Mouse (Mus musculus) adrenal gland, postnatal 14 days (tissue): Measurements from ENCODE around the gene Arl15. TPM values are rescaled to one million over a fixed set of nuclear protein-coding genes. Genes with fewer than 3 reads are reported as not detected.
A peak's percentile ranks its signal among the peaks of the same experiment; 100 is the strongest.

Experiments
- DNase-seq: peaks from one replicate; pipeline ENCODE4 v3.0.0; 2021; ENCODE audit warnings: mixed read lengths
- total RNA-seq: library from RNA; stranded (reverse); gene quantifications from 2 replicates; pipeline ENCODE4 v1.2.3, GENCODE M21; 2021

The Arl15 gene
- total RNA-seq, 1 experiment from 2014 or later, result 24.6 TPM

- DNase-seq, result peak; percentile 16
Measured at GRCm38 (mm10) chr13:113844717-113845116, 50.4 kb downstream of the Arl15 start.

DNA sequence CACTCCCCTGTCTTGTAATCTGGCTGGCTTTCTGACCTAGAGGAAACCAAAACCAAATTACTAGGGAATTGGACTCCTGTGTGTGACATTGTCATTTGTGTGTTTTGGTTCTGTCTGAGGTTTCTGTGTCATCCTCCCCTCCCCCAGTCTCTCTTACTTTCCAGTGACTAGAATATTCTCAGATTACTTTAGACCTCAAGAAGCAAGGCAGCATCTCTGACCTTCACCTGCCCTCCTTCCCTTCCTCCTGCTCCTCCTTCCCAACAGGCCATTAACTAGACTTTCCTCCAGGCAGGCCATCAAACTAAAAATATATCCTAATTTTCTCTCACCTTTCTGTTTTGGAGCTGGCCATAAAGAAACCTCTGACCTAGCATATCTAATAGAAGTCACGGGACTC lies 50.9 kb downstream of the Arl15 start:
- DNase-seq, result no peak

DNA sequence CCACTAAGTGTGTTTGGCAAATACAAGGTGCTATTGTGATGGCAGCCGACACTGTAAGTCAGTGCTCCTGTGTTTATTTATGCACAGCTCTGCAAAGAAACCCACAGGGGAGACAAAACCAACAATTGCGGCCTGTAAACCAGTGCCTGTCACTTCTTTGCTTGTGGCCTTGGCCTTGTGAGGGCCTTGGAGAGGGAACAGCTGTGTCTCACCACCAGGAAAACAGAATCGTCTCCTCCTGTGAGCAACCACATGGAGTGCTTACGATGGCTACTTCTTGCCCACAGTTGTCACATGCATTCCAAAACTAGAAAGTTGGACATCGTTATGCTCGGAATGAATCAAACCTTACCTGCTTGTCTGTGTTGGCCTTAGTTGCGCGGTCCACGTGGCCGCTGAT lies 52.1 kb downstream of the Arl15 start:
- DNase-seq, result peak; percentile 46

- peak; percentile 50 for DNase-seq
Measured at GRCm38 (mm10) chr13:113850431-113851034, 56.2 kb downstream of the Arl15 start.

DNA sequence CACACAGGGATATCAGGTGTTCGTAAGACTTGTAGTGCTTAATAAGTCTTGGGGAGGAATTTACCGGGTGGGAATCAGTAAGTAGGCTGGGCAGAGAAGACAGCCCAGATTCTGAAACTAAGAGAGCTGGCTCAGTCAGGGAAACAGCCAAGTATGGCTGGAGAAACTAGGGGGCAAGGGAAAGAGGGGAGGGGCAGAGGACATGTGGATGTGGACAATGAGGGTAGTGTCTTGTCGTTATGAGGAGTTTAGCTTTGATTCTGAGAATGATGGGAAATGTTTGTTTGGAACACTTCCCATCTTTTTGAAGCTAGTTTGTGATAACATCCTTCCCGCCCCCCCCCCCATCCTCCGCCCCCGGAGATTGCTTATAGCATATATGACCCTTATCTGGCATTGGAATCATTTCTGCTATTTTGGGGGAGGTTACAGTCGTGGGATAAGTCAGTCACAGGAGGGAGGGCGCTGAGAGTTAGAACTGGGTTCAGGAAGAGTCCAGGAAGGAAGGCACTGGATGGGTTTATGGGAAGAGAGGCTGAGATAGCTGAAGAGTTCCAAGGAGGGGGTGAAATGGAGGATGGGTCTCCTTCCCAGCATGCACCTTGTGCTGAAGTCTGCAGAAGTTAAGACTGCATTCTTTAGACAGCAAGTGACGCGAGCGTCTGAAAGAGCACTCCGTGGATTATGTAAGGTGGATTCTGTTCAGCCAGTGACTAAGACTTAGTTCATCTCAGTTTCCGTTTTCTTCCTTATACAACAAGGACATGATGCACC lies 57.5 kb downstream of the Arl15 start:
- no peak for DNase-seq

DNA sequence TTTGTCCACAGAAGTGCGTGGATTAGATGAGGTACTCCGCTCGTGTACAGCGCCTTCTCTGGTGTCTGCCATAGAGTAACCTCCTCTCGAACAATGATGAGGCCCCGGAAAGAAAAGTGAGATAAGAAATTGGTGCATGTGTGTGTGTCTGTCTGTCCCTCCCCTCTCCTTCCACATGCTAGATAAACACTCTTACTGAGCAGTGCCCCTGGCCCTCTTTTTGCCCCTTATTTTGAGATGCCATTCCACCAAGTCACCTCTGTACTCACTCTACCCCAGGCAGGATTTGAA lies 58.0 kb downstream of the Arl15 start:
- DNase-seq, result no peak

DNA sequence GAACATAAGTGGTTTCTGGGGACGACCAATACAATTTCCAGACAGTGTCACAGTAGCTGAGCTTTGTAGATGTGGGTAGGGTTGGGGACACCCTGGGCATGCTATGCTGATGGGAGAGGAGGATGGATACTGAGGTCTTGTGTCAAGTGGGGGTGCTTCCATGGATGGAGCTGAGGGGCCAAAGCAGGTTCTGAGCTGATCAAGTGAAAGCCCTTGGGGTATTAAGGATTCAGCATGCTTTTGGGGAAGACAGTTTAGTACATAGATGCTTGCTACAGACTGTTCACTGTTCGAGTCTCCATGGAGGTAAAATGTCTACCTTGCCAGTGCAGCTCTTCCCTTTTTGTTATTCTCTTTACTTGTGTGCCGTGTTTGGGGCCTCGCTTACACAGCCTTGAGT lies 59.8 kb downstream of the Arl15 start:
- DNase-seq, result no peak

DNA sequence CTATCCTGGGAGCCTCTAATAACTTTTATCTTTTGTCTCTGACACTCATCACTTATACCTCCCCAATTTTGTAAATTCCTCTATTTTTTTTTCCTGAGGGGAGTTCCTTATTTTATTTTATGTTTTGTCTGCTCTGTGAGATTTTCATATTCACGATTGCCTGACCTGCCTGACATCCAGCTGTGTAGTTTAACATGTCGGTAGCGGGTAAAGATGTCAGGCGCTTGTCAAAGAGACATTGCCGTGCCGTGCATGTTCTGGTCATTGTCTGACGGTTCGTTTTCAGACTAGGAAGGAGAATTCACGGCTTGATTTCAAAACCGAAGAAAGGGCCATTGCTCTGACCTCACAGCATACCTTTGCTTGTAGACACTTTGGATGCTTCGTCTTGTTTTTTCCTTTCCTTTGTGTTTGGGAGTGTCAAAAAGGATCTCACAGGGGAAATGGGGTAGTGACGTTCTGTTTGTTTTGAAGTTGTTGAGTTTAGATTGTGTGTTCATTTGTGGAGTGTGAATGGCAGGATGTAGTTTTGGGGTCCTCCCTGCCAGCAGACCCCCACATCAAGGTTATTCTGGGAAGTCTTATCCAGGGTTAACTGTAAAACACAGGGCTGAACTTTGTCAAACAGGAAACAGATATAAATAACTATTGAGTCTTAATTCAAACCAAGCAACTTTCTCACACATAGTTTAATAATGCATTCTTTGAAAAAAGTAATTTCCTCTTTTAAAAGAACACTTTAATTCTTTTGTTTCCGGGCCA lies 60.4 kb downstream of the Arl15 start:
- no peak for DNase-seq

GRCm38 (mm10) chr13:113856946-113857345 lies 62.6 kb downstream of the Arl15 start:
- peak; percentile 42 for DNase-seq

GRCm38 (mm10) chr13:113858667-113859391 lies 64.5 kb downstream of the Arl15 start:
- DNase-seq, result no peak

GRCm38 (mm10) chr13:113859392-113859776 lies 65.1 kb downstream of the Arl15 start:
- no peak for DNase-seq

DNA sequence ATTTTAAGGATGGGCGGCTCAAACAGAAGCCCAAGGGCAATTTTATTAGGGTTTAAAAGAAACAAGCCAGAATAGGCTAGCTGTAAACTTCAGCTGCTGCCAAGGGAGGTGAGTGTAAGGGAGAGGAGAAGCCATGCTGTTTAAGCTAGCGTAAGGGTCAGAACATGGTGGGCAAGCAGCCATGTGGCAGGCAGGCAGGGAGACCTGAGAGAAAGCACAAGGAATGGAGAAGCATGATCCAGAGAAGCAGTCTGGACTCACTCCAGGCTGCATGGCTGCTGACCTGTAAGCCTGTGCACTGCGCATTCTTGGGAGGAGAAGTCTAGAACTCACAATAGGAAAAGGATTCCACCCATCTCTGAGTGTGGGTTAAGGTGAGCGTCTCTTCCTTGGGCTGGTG lies 66.5 kb downstream of the Arl15 start:
- peak; percentile 40 for DNase-seq

GRCm38 (mm10) chr13:113861231-113861630 lies 66.9 kb downstream of the Arl15 start:
- no peak for DNase-seq

- no peak for DNase-seq
Measured at GRCm38 (mm10) chr13:113862951-113863350, 68.6 kb downstream of the Arl15 start.

- no peak for DNase-seq
Measured at GRCm38 (mm10) chr13:113863688-113864087, 69.4 kb downstream of the Arl15 start.

- DNase-seq, result peak; percentile 74
Measured at GRCm38 (mm10) chr13:113864278-113864677, 70.0 kb downstream of the Arl15 start.

GRCm38 (mm10) chr13:113864893-113865292 lies 70.6 kb downstream of the Arl15 start:
- peak; percentile 79 for DNase-seq

- peak; percentile 21 for DNase-seq
Measured at GRCm38 (mm10) chr13:113865378-113865777, 71.1 kb downstream of the Arl15 start.

DNA sequence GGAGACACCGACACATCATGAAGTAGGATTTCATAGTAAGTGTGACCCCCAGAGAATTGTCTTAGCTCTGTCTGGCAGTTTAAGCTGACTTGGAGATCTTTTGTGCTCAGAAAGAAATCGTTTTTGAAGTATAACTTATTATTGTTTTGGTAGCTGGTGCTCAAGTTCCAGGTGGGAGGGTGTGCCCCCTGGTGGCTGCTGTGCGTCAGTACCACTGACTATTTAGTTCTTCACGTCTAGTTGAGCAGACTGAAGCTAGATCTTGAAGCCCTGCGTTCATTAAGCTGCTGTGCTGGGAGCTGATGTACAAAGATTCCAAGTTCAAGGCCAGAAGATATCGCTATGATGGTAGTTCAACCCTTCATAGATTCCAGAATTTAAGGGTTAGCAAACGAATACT lies 71.5 kb downstream of the Arl15 start:
- DNase-seq, result peak; percentile 84

DNA sequence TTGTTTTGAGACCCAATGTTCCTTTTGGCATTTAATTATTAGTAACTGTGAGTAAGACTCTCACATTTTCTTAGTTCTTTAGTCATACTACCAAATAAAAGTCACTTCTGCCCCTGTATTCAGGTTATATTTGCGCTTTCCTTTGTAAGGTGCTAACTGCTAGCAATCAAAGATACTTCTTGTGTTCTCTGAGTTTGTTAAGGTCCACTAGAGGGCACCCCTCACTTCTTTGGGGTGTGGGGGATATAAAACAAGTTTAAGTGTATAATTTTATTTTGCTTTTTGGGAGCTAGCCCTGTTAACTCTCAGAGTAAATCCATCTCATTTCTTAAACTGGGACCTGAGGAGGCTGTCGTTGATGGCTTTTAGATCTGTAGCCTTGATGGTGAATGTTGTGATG lies 73.4 kb downstream of the Arl15 start:
- DNase-seq, result no peak

GRCm38 (mm10) chr13:113869212-113870205 lies 75.2 kb downstream of the Arl15 start:
- DNase-seq, result peak; percentile 80

- no peak for DNase-seq
Measured at GRCm38 (mm10) chr13:113870403-113870802, 76.1 kb downstream of the Arl15 start.
